Mouse (Mus musculus) kidney, adult 2 months (tissue): Measurements from ENCODE around the gene Tex10. TPM values are rescaled to one million over a fixed set of nuclear protein-coding genes. Genes with fewer than 3 reads are reported as not detected.

Source experiments
- DNase-seq: peaks from one replicate; pipeline ENCODE4 v3.0.0; 2021
- H3K27ac ChIP-seq: fragments of 200-500 bp; 2 replicates; pipeline ENCODE4 v1.5.1; 2012; ENCODE audit warnings: low read depth, low read length, control low read depth, inconsistent platforms; ENCODE audit not compliant: insufficient read depth
- H3K27me3 ChIP-seq: fragments of 200-500 bp; replicated peaks from 2 replicates; pipeline ENCODE4 v1.6.1; 2012; ENCODE audit warnings: mild to moderate bottlenecking, moderate library complexity, low read length, inconsistent platforms; ENCODE audit not compliant: control insufficient read depth, insufficient read depth
- H3K36me3 ChIP-seq: fragments of 200-500 bp; 2 replicates; pipeline ENCODE4 v1.6.1; 2012; ENCODE audit warnings: mild to moderate bottlenecking, moderate library complexity, low read length, inconsistent platforms; ENCODE audit not compliant: control insufficient read depth, insufficient read depth
- H3K4me1 ChIP-seq: fragments of 200-500 bp; 2 replicates; pipeline ENCODE4 v1.6.1; 2011; ENCODE audit warnings: low read length; ENCODE audit not compliant: control insufficient read depth, insufficient read depth
- H3K4me3 ChIP-seq: fragments of 200-500 bp; 2 replicates; pipeline ENCODE4 v1.5.1; 2011; ENCODE audit warnings: mild to moderate bottlenecking, low read depth, low read length, control low read depth; ENCODE audit not compliant: insufficient read depth
- CTCF ChIP-seq: fragments of 200-500 bp; conservative IDR thresholded peaks from 2 replicates; pipeline ENCODE4 v1.5.1; 2011; ENCODE audit warnings: low read depth, mild to moderate bottlenecking, control low read depth, low read length, moderate library complexity, mixed read lengths; ENCODE audit not compliant: insufficient read depth, insufficient read length
- POLR2A ChIP-seq: fragments of 200-500 bp; IDR thresholded peaks from one replicate; pipeline ENCODE4 v1.6.1; 2011; ENCODE audit warnings: low read depth, low read length, control low read depth
- WGBS: fragments of 180-500 bp; shearing (Covaris S2); methylation state at CpG from one replicate; pipeline ENCODE4 v1.1.7; 2018; 5-methylcytosine and 5-hydroxymethylcytosine counted together
- polyA plus RNA-seq: library from polyadenylated mRNA; depleted of rRNA; stranded (reverse); fragments of >200 nt; gene quantifications from 2 replicates; pipeline ENCODE4 v1.2.3, GENCODE M21; 2012

The Tex10 gene
- polyA plus RNA-seq, 1 experiment = 9.4 TPM

DNA sequence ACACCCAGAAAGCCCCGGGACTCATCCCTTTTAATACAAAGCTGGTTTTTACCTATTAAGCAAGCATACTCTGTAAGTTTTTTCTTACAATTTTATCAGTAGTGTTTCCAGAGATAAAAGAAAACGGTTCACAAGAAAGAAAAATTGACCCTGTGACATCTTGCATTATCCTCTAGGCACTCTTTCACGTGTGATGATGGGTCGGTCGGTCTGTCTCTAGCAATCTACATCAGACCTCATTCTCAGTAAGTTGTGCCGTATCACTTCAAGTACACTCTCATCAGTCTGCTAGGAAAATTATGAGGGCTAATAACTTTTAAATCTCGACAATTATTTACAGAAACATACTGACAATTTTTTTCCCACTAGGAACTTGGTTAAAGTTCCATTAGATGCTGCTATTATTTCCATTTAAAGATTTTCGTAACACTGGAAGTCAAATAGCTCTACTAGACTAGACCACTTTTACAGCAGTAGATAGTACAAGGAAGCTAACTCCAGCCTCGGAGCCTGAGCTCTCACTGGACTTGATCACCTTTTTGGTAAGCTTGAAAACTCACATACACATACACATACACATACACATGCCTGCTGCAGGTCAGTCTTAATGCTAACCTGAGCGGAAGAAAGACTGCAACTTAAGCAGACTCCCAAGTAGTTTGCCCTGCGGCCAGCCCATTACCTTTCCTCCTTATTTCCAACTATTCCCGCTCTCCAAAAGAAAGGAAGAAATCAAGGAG lies 1.0 kb downstream of the Tex10 start:
- peak; percentile 28 for DNase-seq
- peaks cover 5% of the 10 kb centered on the region for H3K36me3 ChIP-seq
- TF ChIP-seq POLR2A (no peak), CTCF (no peak)
- peak overlapping the region; percentile 69 for H3K4me3 ChIP-seq
- 12% methylated on average over 12 of the region's 12 CpGs for WGBS
- no peaks in the 10 kb centered on the region for H3K27me3 ChIP-seq
- no peaks in the 10 kb centered on the region for H3K4me1 ChIP-seq
- no peak overlapping the region for H3K27ac ChIP-seq

GRCm38 (mm10) chr4:48470977-48471376 lies 2.3 kb downstream of the Tex10 start:
- 28% methylated on average over 1 of the region's 1 CpGs for WGBS
- no peak for DNase-seq

GRCm38 (mm10) chr4:48461060-48461459 lies 12.2 kb downstream of the Tex10 start:
- H3K27ac ChIP-seq = no peak overlapping the region
- TF ChIP-seq CTCF (no peak), POLR2A (no peak)
- H3K36me3 ChIP-seq = peaks cover 2% of the 10 kb centered on the region; the same call in 1 of the 2 replicates
- H3K27me3 ChIP-seq = no peaks in the 10 kb centered on the region
- WGBS = 68% methylated on average over 1 of the region's 1 CpGs
- DNase-seq = no peak
- H3K4me1 ChIP-seq = no peaks in the 10 kb centered on the region
- no peak overlapping the region for H3K4me3 ChIP-seq

More at GRCm38 (mm10) chr4:48470977-48471376, 2.3 kb downstream of the Tex10 start:
- TF ChIP-seq CTCF (no peak), POLR2A (no peak)
- Histone ChIP-seq H3K27ac (no peak overlapping the region), H3K36me3 (peaks cover 7% of the 10 kb centered on the region), H3K27me3 (no peaks in the 10 kb centered on the region), H3K4me3 (no peak overlapping the region), H3K4me1 (no peaks in the 10 kb centered on the region)

- H3K27ac ChIP-seq = no peak overlapping the region
- 96% methylated on average over 6 of the region's 6 CpGs for WGBS
- H3K36me3 ChIP-seq = peaks cover 4% of the 10 kb centered on the region; the same call in 1 of the 2 replicates
- TF ChIP-seq CTCF = no peak
- TF ChIP-seq POLR2A = no peak
- no peaks in the 10 kb centered on the region for H3K27me3 ChIP-seq
- DNase-seq = no peak
- H3K4me1 ChIP-seq = no peaks in the 10 kb centered on the region
- H3K4me3 ChIP-seq = no peak overlapping the region
Observed at GRCm38 (mm10) chr4:48458436-48458835, 14.8 kb downstream of the Tex10 start.

DNA sequence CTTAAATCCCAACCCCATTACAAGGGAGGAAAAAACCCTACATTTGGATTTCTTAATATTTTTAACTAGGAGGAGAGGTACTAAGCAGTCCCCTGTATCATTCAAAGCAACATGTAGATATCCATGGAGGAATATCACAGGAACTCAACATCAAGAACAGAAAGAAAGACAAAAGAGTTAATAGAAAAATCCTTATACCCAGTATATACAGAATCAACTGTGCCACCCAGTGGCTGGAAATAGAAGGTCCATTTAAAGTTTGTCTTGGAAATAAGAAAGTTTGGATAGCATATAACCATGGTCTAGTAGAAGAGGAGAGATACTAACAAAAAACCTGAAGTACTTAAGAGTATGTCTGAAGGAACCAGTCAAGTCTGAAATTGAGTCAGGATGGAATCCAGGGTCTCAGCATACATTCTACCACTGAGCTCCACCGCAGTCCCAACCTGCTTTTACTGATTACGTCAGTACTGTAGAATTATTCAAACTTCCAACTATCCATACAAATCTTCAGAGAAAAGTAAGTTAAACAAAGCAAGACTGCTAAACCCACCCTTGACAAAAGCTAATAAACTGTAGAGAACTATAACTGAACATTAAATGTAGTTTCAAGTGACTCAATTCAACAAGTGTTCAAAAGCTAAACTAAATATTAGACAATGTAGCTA lies 19.0 kb downstream of the Tex10 start:
- WGBS = 100% methylated on average over 2 of the region's 2 CpGs
- H3K4me1 ChIP-seq = no peaks in the 10 kb centered on the region
- H3K27me3 ChIP-seq = no peaks in the 10 kb centered on the region
- no peak overlapping the region for H3K27ac ChIP-seq
- TF ChIP-seq CTCF (no peak), POLR2A (no peak)
- peaks cover 6% of the 10 kb centered on the region; the same call in 1 of the 2 replicates for H3K36me3 ChIP-seq
- H3K4me3 ChIP-seq = no peak overlapping the region
- no peak for DNase-seq

DNA sequence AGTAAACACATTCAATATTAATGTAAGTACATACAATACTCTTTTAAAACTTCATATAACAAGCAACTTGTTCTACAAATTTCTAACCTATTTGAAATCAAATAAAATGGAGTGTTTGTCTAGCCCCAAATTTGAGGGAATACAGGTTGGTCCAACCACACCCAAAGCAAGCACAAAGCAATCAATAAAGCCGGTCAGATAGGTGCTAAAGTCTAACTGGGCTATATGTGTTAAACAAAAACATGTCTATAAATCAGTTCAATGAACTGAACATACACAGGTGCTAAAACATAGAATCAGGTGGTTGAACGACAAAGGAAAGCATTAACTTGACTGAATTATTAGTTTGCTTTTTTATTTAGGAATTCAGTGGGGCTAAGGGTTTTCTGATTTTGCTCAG lies 45.2 kb downstream of the Tex10 start:
- Histone ChIP-seq H3K27ac (no peak overlapping the region), H3K4me1 (no peaks in the 10 kb centered on the region), H3K4me3 (no peak overlapping the region), H3K36me3 (no peaks in the 10 kb centered on the region; the same call in none of the 2 replicates), H3K27me3 (no peaks in the 10 kb centered on the region)
- no peak for TF ChIP-seq CTCF
- TF ChIP-seq POLR2A = no peak
- no peak for DNase-seq
- WGBS = 70% methylated on average over 2 of the region's 2 CpGs

DNA sequence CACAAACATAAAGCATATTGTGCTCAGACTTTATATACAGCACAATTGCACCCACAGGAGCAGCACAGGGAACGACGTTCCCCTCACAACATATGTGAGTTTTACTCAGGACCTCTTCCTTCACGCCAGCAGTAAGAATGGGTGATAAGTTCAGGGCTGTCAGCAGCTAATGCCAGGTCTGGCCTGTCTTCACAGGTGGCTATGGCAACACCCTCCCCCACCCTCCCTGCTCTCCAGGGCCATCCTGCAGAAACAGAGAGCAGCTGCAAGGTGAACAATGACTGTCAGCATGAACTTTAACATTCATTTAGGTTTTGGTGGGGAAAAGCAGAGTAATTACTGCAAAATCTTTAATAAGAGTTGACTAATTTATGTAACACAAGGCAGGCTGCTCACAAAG lies 45.8 kb downstream of the Tex10 start:
- H3K4me1 ChIP-seq = no peaks in the 10 kb centered on the region
- TF ChIP-seq POLR2A (no peak), CTCF (no peak)
- H3K27ac ChIP-seq = no peak overlapping the region
- H3K36me3 ChIP-seq = no peaks in the 10 kb centered on the region; the same call in none of the 2 replicates
- DNase-seq = no peak
- 77% methylated on average over 3 of the region's 3 CpGs for WGBS
- no peaks in the 10 kb centered on the region for H3K27me3 ChIP-seq
- H3K4me3 ChIP-seq = no peak overlapping the region
